Mouse (Mus musculus): ENCODE measurements around the gene Myt1l.

Myt1l gene

DNA sequence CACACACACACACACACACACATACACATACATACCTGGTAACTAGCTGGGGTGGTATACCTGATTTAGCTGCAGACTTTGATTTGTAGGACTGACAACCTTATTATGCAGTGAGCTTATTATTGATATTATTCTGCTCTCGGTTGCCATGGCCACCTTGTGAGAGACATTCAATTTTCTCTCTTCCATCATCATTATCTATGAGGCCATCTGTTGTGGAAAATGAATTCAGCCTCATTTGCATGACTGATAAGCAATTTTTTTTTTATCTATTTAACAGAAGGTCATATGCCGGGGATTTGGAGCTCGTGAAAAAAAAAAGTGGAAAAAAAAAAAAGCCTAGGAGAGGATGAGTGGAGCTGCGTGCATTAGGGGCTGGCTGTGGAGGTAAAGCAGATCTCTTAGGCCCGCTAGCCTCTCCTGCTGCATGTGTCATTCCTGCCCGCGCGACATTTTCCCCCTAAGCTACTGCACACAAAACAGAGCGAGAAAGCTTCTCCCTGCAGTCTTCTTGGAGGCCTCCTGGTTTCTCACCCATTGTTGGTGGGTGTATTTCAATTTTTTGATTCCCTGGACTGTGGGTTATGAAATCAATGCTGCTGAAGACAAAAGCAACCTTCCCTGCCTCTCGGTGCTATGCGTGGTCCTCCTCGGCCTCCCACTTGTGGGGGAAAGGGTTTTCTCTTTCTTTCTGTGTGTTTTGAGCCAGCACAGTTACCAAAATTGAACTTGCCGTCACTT lies at the start of gene Myt1l:
Myt1l (plus strand) TSS at position 354 of the 741 bp plus-strand sequence.
- DNase-seq (ENCODE audit: low spot score) = no peak

- no peak for DNase-seq (ENCODE audit: low spot score)
These were observed 41.7 kb upstream of the Myt1l start for GRCm38 (mm10) chr12:29486424-29487035.

GRCm38 (mm10) chr12:29526236-29526644 lies 1.9 kb upstream of the Myt1l start:
- DNase-seq (ENCODE audit: low spot score) = no peak

DNA sequence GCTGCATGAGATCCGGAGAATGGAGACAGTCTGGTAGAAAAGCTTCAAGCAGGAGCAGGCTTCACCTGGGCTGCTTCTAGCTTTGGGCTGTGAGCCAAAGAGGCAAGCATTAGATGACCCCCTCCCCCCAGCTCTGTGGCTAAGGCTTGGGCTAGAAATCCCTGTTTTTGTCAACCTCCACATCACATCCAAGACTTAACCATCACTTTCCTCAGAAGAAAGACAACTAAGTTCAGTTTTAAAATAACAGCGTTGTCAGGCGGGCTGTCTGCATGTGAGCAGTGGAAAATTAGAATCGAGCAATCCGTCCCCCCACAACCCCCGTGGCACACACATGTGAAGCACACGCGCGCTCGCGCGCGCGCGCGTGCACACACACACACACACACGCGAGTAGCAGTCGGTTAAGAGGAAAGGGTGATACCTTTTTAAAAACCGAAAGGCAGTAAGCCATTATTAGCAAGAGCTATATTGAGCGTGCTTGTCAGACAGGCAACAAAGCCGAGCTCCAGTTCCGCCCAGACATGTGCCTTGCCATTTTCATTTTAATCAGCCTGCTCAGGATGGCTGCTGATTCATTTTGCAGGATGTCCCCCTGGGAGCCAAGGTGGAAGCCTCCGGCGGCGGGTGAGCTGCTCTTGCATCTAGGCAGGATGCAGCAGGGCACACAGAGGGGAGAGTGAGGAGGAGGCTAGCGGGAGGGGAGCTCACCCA lies 979 bp upstream of the Myt1l start:
- DNase-seq (ENCODE audit: low spot score) = no peak

GRCm38 (mm10) chr12:29530241-29530725 lies 2.1 kb downstream of the Myt1l start:
- DNase-seq (ENCODE audit: low spot score) = peak; percentile 10

GRCm38 (mm10) chr12:29530823-29531222 lies 2.6 kb downstream of the Myt1l start:
- no peak for DNase-seq (ENCODE audit: low spot score)

GRCm38 (mm10) chr12:29533071-29533876 lies 5.1 kb downstream of the Myt1l start:
- DNase-seq (ENCODE audit: low spot score) = no peak

- no peak for DNase-seq (ENCODE audit: low spot score)
These were observed 6.1 kb downstream of the Myt1l start for GRCm38 (mm10) chr12:29534326-29534725.

DNA sequence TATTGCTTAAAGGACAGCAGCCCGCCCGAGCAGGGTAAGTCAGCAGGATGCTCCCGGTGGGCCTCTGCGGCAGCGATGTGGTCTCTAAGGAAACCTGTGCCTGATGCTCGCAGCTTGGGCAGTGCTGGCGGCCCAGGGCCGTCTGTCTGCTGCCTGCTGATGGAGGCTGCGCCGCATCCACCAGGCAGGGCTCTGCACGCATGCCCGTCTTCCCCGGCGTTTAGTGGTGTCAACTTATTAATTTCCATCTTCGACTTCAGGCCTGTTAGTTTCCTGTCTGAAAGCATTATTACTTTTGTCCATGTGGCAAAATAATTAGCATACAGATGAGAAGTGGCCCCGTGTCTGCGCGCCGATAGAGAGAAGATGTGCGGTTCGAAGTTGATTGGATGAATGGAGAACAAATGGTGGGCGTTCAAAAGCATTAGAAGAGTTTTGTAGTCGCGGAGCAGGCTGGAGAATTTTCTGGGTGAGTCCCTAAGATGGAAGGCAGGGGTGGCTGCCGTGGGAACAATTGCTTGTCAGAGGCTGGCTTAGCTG lies 6.6 kb downstream of the Myt1l start:
- DNase-seq (ENCODE audit: low spot score) = no peak

GRCm38 (mm10) chr12:29537916-29538315 lies 9.7 kb downstream of the Myt1l start:
- no peak for DNase-seq (ENCODE audit: low spot score)

- no peak for DNase-seq (ENCODE audit: low spot score)
These were observed 10.3 kb downstream of the Myt1l start for GRCm38 (mm10) chr12:29538456-29538855.

GRCm38 (mm10) chr12:29539106-29539505 lies 10.9 kb downstream of the Myt1l start:
- no peak for DNase-seq (ENCODE audit: low spot score)

GRCm38 (mm10) chr12:29540741-29541140 lies 12.6 kb downstream of the Myt1l start:
- no peak for DNase-seq (ENCODE audit: low spot score)

GRCm38 (mm10) chr12:29546073-29546472 lies 17.9 kb downstream of the Myt1l start:
- no peak for DNase-seq (ENCODE audit: low spot score)

GRCm38 (mm10) chr12:29547112-29547511 lies 18.9 kb downstream of the Myt1l start:
- DNase-seq (ENCODE audit: low spot score) = no peak

DNA sequence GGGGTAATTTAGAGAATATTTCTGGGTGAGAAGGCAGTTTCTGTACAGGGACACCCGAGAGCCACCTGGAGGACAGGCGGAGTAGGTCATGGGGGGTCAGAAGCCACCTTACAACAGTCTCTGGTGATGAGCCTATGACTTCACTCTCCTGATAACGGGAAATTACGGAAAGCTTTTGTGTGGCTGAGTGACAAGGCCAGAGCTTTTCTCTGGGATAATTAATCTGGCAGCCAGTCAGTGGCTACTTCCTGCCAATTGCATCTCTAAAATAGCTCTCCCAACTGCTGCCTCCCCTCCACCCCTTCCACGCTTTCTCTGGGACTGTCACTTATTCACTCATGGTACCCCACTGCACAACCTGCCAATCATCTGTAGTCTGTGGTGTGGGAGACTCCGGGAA lies 19.6 kb downstream of the Myt1l start:
- DNase-seq (ENCODE audit: low spot score) = no peak

- DNase-seq (ENCODE audit: low spot score) = no peak
These were observed 25.0 kb downstream of the Myt1l start for GRCm38 (mm10) chr12:29553138-29553537.

DNA sequence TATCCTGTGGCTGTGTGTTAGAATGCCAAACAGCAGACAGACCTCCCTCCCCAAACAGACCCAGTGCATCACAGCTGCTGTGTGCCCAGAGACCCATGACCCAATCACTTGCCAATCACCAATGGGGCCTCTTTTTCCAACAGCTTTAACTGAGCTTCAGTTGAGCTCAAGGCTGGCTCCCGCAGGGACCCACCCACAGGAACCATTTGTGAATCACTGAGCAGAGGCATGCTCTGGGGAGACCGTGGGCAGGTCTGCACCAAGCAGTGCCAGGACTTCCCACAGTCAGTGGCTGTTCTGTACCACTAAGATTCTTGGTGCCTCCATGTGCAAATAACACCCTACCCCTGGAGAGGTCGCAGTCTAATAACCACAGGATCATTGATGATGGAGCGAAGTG lies 27.5 kb downstream of the Myt1l start:
- no peak for DNase-seq (ENCODE audit: low spot score)

DNA sequence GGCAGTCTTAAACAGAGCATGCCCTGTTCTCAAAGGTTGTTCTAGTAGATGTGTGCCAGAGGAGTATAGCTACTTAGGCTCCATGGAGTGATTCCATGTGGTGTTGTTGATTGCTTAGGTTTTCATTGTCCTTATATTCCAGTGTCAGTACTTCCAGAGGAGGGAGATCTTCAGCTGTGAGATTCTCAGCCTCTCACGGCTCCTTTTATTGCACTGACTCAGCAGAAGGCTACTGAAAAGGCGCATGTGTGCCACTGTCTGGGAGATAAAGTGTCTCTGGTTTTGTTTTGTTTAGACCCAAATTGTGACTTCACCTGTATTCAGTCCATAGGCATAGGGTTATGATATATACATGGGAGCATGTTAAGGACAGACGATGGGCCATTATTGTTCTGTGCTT lies 28.2 kb downstream of the Myt1l start:
- DNase-seq (ENCODE audit: low spot score) = no peak

GRCm38 (mm10) chr12:29556901-29557300 lies 28.7 kb downstream of the Myt1l start:
- DNase-seq (ENCODE audit: low spot score) = no peak

- no peak for DNase-seq (ENCODE audit: low spot score)
These were observed 31.6 kb downstream of the Myt1l start for GRCm38 (mm10) chr12:29559769-29560168.

GRCm38 (mm10) chr12:29561222-29561621 lies 33.0 kb downstream of the Myt1l start:
- no peak for DNase-seq (ENCODE audit: low spot score)
